Mouse (Mus musculus): ENCODE data around the gene Dnaaf2.
"Not testable (repeated sequence)": the region's sequence is repeated elsewhere in the genome, so short reads cannot be mapped to it uniquely, and the experiment has no call there.

Dnaaf2 gene

DNA sequence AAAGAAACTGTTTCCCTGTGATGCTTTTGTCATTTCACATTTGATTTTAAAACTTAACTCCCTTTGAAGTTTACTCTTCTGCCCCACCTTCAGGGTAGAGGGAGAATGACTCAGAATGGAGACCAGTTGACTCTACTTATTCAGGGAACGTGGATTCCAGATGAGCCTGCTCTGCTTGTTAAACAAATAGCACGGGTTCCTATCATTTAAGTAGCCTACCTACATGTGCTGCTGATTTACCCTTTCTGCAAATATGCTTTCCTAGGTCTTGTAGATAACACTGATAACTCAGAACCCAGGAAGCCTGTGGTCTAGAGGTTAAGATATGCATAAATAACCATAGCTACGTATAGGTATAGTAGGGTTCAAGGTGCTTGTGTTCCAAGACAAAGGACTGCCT lies 33.3 kb downstream of the Dnaaf2 start:
- no peak for DNase-seq (ENCODE audit: low spot score in 2 of 2)

DNA sequence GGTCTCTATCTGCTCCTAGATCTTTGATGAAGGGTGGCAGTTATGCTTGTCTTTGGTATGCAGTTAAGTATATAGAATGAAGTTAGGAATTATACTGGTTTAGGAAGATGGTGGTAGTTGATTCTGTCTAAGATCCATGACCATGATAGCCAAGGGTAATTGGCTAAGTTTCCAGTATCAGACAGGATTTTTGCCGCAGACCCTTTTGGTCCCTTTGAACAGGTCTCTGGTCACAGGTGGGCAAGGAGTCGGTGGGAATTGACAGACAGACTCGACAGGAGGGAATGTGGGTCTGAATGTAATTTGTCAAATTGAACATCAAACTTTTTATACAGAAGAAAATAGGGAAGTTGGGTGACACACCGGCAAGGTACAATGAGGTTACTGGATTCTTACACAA lies 34.6 kb downstream of the Dnaaf2 start:
- DNase-seq (ENCODE audit: low spot score in 2 of 2): not testable (repeated sequence)

DNA sequence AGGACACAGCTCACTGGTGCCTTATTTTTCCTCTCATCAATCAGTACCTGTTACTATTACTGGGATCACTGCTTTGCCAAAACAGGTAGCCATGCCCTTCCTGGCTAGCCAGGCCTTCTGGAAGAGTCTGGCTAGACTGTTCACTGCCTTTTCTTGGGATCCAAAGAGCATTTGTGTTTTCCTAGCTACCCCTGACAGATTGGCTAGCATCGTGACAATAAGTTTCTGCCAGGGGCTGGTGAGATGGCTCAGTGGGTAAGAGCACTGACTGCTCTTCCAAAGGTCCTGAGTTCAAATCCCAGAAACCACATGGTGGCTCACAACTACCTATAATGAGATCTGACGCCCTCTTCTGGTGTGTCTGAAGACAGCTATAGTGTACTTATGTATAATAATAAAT lies 37.6 kb downstream of the Dnaaf2 start:
- DNase-seq (ENCODE audit: low spot score in 2 of 2): not testable (repeated sequence)

DNA sequence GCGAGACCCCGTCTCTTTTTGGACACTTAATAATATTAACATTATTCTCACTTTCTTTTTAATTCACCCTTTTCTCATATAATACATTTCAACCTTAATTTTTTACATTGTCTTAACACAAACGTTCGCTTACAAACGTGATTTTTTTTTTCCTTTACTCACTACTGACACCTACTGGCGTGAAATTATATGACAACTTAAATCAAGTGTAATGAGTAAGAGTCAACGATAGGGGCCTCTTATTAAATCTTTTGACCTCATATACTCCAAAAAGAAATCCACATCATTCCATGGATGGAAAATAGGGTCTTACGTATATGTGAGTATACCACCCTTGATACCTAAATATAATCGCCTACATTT lies 38.7 kb downstream of the Dnaaf2 start:
- DNase-seq (ENCODE audit: low spot score in 2 of 2): peak in 1 of 2 experiments; percentile 27

DNA sequence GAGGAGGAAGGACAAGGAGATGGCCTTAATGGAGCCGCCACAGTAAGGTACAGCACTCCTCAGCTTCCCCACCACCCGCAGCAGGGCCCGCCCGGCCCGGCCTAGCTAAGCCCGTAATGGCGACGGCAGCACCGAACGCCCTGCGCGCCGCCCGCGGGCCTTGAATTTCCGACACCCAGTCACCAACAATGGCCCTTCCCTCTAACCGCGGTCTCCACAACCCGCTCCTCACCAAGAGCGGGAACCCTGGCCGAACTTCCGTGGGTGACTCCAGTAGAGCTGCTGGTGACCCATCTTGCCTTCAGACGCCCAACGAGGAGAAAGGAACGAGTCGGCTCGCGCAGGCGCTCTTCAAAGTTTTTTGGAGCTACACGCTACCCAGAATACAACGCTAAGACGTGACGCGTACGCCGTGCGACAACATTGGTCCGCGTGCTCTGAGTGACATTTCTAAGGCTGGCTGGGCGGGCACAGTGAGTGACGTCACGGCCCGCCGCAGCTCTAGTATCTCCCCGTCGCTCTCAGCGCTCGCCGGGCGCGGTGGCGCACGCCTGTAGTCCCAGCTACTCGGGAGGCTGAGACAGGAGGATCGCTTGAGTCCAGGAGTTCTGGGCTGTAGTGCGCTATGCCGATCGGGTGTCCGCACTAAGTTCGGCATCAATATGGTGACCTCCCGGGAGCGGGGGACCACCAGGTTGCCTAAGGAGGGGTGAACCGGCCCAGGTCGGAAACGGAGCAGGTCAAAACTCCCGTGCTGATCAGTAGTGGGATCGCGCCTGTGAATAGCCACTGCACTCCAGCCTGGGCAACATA lies 39.3 kb downstream of the Dnaaf2 start, which contains the start of gene Rps29:
TSS of gene Rps29 (minus strand) at position 422 of the 813 bp plus-strand sequence.
- peak; percentile 98 to 99 for DNase-seq (ENCODE audit: low spot score in 2 of 2)

DNA sequence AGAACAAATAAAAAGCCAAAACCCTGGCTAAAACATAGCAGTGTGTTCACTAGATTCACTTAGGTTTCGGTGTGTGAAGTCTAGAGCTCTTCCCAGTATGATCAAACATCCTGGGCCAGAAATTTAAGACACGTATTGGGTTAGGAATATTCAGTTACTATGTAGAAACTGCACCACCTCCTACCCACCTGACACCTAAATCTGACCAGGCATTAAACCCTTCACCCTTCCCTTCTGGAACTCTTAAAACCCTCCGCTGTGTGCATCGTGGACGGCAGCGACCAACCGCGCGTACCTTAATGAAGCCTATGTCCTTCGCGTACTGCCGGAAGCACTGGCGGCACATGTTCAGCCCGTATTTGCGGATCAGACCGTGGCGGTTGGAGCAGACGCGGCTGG lies 39.9 kb downstream of the Dnaaf2 start:
- DNase-seq (ENCODE audit: low spot score in 2 of 2): no peak

DNA sequence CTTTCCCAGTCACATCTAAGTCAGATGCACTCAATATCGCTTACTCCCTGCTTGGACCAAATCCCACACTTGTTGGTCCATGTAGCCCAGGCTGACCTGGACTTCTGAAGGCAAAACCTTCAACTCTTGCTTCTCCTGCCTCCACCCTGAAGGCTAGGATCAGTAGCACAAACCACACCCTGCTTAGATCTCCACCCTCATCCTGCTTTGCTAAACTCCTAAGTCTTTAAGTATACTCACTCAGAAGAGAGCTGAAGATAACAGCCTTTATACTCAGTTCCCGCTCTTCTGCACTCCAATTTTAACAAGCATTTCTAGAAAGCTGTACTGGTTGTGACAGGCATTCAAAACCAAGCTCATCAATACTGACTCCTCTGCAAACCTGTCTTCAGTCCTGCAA lies 41.1 kb downstream of the Dnaaf2 start:
- DNase-seq (ENCODE audit: low spot score in 2 of 2): no peak

DNA sequence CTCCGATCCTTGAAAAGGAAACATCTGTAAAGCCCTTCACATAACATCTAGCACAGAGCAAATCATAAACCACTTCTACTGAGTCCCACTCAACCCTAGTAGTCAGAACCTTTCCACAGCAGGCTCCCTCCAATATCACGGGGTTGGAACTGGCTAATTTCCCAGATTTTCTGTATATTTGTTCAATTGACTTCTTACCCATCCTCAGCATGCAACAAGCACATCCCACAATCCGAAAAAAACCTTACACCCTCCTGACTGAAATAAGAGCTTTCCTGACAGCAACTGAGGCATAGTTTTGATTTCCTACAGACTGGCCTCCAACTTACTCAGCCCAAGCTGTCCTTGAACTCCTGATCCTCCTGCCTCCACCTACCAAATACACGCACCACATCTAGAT lies 41.8 kb downstream of the Dnaaf2 start:
- DNase-seq (ENCODE audit: low spot score in 2 of 2): no peak

DNA sequence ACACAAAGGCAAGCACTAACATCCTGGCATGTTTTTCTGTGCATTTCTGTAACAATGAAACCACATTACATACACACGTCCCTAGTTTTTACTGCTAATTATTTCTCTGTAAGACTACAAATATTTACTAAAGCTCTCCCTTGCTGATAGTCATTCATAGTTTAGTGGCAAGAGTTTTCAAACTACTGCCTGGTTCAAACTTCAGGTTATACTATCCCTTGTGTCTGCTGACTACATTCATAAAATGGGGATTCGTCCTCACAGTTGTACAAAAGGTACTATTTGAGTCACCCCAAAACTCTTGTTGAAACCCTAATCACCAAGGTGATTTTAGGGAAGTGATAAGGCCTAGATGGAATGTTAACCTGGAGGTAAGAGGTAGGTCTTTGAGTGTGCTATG lies 42.3 kb downstream of the Dnaaf2 start:
- DNase-seq (ENCODE audit: low spot score in 2 of 2): no peak

DNA sequence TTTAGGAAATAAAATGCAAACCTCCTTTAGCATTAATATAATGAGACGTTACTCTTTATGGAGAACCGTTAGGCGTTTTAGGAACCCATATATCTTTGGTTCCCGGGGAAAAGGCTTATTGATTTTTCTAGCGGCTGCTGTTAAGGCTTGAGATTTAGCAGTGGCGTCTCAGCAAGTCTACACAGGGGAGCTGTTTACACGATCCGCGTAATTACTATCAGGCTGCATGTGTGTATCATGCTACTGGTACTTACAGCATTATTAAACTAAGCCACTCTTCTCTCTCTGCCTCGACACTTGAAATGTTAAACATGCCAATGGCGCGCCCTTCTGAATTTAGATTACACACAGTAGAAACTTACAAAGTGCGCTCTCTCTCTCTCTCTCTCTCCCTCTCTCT lies 48.2 kb downstream of the Dnaaf2 start:
- no peak for DNase-seq (ENCODE audit: low spot score in 2 of 2)

DNA sequence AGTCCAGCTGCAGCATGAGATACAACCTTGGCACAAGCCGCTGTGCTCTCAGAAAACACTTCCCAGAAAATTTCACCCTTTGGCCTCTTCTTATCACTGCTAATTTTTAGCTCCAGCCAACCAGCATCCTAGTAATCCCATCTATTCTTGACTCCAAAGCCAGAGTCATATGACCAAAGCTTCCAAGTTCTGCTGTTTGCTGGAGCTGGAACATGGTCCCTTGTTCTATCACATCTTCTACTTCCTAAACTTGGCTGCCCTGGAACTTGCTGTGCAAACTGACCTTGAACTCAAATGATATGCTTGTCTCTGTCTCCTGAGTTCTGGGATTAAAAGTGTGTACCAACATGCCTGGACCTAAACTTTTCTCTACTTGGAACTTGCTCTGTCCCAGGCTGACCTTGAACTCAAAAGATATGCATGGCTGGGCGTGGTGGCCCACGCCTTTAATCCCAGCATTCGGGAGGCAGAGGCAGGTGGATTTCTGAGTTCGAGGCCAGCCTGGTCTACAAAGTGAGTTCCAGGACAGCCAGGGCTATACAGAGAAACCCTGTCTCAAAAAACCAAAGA lies 51.0 kb downstream of the Dnaaf2 start:
- no peak for DNase-seq (ENCODE audit: low spot score in 2 of 2)

DNA sequence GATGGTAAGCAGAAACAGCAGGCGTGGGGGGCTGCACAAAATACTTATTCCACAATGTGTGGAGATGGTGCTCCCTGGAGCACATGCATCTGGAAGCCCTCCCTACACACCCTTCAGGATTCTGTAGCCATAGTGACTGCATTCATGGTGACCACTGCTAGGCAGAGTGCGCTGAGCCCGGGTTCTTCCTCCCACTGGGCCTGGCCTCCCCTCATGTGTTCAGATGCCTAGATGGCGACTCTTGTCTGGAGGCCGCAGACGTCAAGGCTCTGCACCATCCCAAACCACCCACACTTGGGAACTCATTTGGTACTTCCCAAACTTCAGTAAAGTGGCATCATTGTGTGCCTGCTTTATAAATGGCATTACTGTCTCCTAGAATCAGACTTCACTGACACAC lies 54.8 kb downstream of the Dnaaf2 start:
- DNase-seq (ENCODE audit: low spot score in 2 of 2): no peak

DNA sequence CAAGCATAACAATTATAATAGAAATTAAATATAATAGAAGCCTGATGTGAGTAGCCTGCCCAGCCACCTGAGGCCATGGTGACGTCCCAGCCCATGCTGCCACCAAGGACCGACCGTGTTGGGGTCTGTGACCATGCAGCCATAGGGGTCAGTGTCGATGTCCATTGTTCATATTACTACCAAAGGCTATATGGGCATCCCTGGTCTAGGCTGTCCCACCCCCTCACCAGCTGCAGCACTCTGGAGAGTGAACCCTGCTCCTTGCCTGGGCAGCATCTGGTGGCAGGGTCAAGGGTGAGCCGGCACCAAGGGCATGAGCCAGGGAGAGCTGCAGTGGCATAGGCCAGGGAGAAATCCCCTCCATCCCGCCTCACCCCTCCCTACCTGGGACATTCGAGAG lies 58.4 kb downstream of the Dnaaf2 start:
- no peak for DNase-seq (ENCODE audit: low spot score in 2 of 2)

DNA sequence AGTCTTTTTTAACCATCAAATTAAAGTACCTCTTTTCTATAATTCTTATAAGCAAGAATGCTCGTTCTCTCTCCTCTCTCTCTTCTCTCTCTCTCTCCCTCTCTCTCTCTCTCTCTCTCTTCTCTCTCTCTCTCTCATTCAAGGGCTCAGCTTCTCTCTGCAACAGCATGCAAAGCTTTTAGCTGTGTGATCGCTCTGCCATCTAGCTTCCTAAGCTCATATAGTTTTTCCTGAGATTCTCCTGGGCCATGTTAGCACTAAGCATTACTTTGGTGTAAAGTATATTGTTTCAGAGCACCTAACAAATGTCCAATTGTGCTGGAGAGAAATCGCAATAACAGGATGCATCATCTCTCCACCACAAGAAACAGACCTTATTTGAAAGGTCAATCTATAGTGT lies 59.0 kb downstream of the Dnaaf2 start:
- no peak for DNase-seq (ENCODE audit: low spot score in 2 of 2)

Data from right cerebral cortex, adult 2 months (tissue).